Mouse (Mus musculus): ENCODE data around the gene Dagla. TPM values are rescaled to one million over a fixed set of nuclear protein-coding genes. Genes with fewer than 3 reads are reported as not detected.

The Dagla gene
- polyA plus RNA-seq, 1 experiment: 10.1 TPM

DNA sequence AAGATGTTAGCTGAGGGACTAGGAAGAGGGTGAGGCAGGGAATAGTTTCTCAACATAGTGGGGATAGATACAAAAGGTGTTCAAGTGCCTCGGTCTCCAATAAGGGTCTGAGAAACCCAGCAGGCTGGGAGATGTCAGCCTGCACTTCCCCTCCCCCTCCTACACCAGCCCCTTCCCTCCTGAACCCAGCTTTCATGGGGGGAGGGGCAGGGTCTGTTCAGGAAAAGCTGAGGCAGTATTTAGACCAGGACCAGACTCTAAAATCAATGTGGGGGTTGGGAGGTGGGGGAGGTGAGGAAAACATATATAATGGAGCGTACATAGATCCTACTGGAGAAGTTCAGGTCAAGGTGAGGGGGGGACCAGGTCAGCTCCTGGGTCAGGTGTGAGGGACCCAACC lies 65.3 kb downstream of the Dagla start:
- no peak for DNase-seq (ENCODE audit: low read depth)

DNA sequence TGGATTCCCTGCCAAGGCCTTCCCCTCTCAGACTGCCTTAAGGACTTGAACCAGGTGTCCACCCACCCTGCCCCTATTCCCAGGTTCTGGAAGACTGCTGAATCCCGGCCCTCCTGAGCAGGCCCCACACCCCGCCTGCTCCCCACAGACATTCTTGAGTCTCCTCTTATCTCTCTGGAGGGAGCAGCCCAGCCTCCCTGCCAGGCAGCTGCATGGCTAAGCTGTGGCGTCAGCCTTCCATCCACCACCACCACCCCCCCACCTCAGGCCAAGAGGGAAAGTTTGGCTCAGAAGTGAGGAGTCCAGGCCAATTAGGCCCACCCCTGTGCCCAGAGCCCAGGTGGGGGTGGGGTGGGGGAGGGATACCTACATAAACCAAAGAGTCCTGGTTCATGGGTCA lies 66.2 kb downstream of the Dagla start:
- no peak for DNase-seq (ENCODE audit: low read depth)

GRCm38 (mm10) chr19:10235784-10236565 lies 68.7 kb downstream of the Dagla start:
- no peak for DNase-seq (ENCODE audit: low read depth)

DNA sequence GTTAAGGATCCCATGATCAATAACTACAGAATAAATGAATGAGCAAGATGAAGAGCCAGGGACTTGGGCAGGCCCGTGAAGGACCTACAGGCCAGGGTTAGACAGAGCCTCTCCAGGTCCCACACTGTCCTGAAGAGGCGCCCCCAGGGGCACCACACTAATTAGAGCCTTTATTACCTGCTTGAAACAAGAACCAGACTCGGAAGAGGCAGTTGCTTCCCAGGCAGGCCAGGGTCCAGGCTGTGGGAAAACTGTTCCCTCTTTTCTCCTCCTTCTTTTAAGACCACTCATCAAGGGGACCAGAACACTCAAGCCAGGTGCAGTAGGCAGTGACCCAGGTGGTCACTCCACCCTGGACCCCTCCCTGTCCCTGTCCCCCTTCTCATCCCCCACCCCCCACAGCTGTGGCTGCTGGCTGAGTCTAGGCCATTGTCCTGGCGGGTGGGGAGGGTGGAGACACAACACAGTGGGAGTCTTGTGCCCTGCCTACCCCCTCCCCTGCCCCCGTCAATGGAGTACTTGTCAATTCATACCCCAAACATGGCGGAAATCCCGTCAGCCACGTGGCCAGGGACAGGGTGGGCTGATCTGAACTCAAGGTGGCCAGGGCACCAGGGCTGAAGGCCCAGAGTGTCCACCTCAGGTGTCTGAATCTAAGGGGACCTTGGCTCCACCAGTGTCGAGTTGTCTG lies 72.2 kb downstream of the Dagla start:
- DNase-seq (ENCODE audit: low read depth): no peak

- no peak for DNase-seq (ENCODE audit: low read depth)
Observed at GRCm38 (mm10) chr19:10231871-10232270, 72.8 kb downstream of the Dagla start.

DNA sequence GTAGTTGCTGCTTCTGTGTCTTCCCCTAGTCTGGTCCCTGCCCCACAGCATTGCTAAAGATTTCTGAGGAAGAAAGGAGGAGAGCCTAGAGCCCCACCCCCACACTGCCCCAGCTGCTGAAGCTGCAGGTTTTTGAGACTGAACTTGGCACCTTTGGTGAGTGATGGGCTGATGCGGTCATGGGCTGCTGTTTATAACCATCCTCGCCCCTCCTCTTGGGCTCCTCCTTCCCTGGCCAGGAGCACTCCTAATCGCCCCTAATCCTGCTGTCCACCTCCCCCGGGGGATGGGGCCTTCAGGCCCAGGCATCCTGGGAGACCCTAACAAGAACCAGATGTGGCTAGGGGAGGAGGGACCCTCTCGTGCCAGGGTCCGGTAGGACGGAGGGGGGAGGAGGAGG lies 73.7 kb downstream of the Dagla start:
- DNase-seq (ENCODE audit: low read depth): no peak

DNA sequence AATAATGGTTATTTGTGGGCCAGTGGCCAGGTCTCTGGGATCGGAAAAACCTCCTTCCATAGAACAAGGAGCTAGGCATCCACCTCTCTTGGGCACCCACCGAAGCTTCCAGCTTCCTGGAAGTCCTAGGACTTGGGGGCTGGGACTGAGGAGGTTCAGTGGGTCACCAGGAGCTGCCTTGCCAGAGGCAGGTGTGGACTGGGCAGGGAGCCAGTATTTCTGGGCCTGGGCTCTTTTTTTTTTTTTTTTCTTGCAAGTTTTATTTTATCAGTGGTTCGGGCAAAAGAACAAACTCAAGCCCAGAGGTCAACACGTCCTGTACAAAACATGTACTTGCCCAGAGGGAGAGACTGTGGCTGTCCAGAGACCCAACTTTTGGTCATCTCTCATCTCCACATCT lies 78.9 kb downstream of the Dagla start:
- no peak for DNase-seq (ENCODE audit: low read depth)

- DNase-seq (ENCODE audit: low read depth): no peak
Observed at GRCm38 (mm10) chr19:10224637-10225453, 79.8 kb downstream of the Dagla start.

DNA sequence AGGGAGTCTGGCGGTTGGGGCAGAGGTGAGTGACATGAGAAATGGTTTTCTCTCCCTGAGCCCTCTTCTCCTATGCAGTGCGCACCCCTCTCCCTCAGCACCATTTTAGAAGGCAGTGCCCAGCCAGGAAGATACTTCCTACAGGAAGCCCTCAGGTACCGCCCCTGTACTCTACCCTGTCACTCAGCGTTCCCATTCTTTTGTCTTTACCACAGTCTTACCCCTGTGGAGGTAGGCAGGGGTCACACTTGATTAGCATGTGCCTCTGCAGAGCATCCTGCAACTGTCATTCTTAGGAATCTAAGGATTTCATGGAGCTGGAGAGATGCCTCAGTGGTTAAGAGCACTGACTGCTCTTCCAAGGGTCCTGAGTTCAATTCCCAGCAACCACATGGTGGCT lies 81.1 kb downstream of the Dagla start:
- DNase-seq (ENCODE audit: low read depth): no peak

DNA sequence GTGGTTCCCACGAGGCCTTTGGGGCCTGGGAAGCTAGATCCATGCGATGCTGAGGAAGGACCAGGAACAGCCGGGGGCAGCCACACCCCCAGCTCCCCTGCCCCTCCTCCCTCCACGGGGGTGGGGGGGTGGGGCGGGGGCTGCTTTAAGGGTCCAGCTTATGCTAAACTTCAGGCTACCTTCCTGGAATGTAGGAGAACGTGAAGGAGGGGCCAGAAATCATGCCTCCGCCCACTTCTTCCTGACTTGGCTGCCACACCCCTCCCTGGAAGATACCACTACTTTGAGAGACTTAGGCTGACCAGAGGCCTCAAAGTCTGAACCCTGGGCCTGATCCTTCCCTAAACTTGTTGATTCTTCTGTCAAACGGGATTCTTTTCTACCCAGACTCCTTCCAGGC lies 82.0 kb downstream of the Dagla start:
- no peak for DNase-seq (ENCODE audit: low read depth)

DNA sequence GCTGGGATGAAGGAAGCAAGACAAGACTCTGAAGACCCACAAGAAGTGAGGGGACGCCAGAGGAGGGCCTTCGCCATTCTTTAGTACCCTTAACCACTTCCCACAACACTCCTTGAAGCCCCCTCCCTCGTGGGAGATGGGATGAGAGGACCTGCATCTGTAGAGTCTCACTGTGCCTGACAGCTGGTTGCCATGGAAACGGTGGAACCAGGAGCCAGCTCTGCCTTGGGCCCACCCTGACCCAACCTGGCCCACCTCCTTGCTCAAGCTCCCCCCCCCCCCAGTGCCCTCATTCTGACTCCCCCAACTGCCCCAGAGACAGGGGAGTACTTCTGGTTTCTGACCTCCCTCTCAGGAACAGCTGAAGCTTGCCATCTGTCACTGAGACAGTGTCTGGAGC lies 83.1 kb downstream of the Dagla start:
- DNase-seq (ENCODE audit: low read depth): no peak

DNA sequence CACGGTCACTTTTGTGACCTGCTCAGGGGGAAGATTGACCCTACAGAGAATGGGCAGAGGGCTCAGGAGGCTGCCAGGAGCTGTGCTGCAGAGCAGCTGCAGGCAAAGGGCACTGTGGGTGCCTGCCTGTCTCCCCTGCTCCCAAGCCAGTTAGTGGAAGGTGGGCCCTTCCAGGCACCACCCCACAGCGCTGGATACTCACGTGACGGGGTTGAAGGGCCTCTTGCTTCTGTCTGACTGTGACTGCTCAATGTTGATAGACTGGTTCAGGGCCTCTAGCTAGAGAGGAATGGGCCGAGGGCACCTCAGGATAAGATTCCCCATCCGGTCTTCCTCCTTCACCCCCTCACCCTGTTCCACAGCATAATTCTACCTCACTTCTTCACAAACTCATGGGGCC lies 85.1 kb downstream of the Dagla start:
- DNase-seq (ENCODE audit: low read depth): no peak

DNA sequence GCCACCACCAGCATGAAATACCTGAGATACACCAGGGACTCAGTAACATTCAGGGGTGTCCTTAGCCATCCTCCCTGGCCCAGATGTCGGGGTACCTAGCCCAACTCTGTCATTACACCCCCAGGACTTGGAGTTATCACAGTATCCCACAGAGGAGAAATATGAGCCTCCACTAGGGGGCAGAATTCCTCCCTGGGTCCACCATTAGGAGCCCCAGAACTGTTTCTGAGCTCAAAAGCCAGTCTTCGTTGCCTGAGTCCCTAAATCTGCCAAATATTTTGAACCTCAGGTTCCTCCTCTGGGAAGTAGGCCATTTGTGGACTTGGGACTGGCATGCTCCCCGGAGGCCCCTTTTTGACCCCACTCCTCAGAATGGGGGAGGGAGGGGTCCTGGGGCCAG lies 85.6 kb downstream of the Dagla start:
- DNase-seq (ENCODE audit: low read depth): no peak

GRCm38 (mm10) chr19:10216101-10216500 lies 88.6 kb downstream of the Dagla start:
- no peak for DNase-seq (ENCODE audit: low read depth)

DNA sequence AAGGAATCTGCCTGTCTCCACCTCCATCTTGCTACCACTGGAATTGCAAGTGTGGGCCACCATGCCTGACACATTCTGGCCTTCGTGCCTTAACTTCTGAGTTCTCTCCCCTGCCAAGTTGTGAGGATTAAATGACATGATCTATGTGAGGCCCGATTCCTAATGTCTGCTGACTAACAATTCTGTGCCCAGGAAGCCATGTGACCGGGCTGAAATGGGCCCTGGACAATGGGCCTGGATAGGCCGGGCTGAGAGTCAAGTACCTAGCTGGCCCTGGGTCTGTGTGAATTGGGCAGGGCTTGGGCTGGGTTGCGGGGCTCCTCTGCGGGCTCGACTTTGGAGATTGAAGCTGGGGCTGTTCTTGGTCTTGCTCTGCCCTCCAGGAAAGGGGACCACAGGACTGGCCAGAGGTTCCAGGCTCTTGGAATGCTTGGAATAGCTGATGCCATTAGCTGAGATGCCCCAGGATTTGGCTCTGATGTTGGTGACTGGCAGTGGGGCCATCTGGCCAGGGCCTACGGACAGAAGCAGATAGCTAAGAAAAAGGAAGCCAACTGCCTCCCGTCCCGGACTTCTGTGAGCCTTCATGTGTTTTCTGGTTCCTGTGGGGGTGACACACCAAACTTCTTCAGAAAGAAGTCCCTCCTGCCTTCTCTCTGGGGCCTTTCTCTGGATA lies 90.7 kb downstream of the Dagla start:
- DNase-seq (ENCODE audit: low read depth): no peak

DNA sequence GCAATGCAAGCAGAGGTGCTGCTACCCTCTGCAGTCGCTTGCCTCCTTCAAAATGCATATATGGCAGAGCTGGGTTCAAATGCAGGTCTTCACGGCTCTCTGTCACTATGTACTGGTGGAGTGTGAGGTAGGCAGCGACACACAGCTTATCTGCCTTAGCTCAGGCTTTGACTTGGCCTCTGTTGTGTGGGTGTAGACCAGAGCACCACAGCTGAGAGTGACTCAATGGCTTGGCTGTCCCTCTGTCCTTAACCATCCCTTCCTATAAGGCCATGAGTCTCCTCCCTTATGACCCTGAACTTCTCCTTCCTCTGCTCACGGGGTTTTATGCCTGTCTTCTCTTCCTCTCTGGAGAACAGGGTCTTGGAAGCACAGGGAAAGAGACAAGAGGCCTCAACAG lies 93.8 kb downstream of the Dagla start:
- DNase-seq (ENCODE audit: low read depth): no peak

DNA sequence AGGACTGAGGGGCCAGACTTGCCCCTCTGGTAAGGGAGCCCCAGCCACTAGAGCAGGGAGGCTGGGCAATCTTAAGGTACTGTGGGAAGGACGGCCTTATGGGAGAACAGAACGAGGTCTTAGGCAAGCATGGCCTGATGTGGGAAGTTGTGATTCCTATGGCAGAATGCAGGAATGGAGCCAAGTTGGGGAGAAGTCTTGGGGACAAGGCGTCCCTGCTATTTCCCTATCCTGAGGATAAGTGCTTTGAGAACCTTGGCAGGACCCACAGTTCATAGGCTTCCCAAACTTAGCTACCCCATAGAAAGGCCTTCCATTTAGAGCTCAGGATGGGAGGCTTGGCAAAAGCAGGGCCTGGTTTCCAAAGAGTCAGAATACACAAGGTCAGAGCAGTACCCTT lies 95.8 kb downstream of the Dagla start:
- DNase-seq (ENCODE audit: low read depth): no peak

DNA sequence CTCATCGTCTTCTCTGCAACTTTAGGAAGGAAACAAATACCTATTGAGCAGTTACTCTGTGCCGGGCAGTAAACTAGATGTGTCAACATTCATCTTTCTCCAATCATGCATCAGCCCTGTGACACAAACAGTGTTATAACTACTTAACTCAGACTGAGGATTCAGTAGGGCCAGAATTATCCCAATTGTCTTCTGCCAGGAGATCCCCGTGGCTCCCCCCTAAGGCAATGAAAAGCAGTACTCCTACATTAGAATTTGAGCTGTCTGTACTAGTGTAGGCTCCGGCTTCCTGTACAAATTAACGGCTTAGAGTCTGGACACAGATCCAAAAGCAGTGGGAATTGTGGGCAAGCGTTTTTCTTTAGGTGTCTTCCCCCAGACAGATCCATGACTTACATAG lies 99.6 kb downstream of the Dagla start:
- DNase-seq (ENCODE audit: low read depth): no peak

GRCm38 (mm10) chr19:10204616-10205001 lies 100.1 kb downstream of the Dagla start:
- DNase-seq (ENCODE audit: low read depth): no peak

DNA sequence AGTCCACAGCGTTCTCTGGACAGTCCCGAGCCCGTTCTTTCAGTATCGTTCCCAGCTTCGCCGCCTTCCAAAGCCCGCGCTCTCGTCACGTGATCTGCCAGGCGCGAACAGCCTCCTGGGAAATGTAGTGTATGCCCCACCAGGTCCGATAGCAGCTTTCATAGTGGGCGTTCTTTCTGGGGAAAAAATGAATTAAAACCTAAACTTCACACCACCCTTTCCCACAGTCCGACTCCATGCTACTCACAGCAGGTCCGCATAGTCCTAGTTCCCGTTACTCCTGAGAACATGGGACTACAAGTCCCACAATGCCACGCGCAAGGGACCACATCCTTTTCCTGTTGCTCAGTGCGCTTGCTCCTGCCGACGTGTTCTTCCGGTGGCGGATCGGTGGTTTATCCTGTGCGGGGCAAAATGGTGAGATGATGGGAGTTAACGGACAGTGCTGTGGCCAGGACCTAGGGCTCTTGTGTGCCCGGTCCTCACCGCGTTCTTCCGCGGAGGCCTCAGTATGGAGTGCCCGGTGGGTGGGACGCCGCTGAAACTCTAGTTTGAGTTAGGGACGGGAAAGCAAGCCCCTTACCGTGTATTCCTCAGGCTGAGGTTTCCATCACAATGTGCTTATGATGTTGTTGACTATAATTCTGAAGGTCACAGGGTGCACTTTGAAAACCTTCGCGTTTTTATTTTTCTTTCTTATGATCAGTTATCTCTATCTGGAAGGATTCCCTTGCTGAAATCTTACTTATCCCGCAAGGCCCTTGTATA lies 100.6 kb downstream of the Dagla start, which contains the start of the genes Tmem258 and Fen1:
Tmem258 (plus strand) TSS at position 167 of the 768 bp plus-strand sequence.
Fen1 (minus strand) TSS at position 322 of the 768 bp plus-strand sequence.
- DNase-seq (ENCODE audit: low read depth): no peak

Measured in gonadal fat pad, adult 2 months (tissue).